Mouse (Mus musculus) liver, embryonic 11.5 days (tissue): ENCODE data around the gene Urm1. TPM values are rescaled to one million over a fixed set of nuclear protein-coding genes. Genes with fewer than 3 reads are reported as not detected.
A peak's percentile ranks its signal among the peaks of the same experiment; 100 is the strongest.
"Not testable (repeated sequence)": the region's sequence is repeated elsewhere in the genome, so short reads cannot be mapped to it uniquely, and the experiment has no call there.

ENCODE experiments used
- ATAC-seq: fragments of 200-750 bp; cut with Nextera tagmentation; replicated peaks from 2 replicates; pipeline ENCODE4 v1.8.0; 2017; ENCODE audit warnings: moderate number of reproducible peaks, mild to moderate bottlenecking, moderate TSS enrichment, moderate library complexity; ENCODE audit not compliant: low FRiP score
- DNase-seq: peaks from one replicate; pipeline ENCODE4 v3.0.0-alpha.2; 2017; ENCODE audit warnings: low spot score
- H3K27ac ChIP-seq: fragments of 300-500 bp; sonication (generic); 2 replicates; pipeline ENCODE4 v1.5.1; 2014; ENCODE audit warnings: mild to moderate bottlenecking, low read depth, low read length, control low read depth
- H3K27me3 ChIP-seq: fragments of 300-500 bp; sonication (generic); replicated peaks from 2 replicates; pipeline ENCODE4 v1.6.1; 2014; ENCODE audit warnings: low read length, mixed read lengths; ENCODE audit not compliant: control insufficient read depth, insufficient read depth
- H3K36me3 ChIP-seq: fragments of 300-500 bp; sonication (generic); 2 replicates; pipeline ENCODE4 v1.6.1; 2014; ENCODE audit warnings: mild to moderate bottlenecking, low read length, moderate library complexity, mixed read lengths; ENCODE audit not compliant: control insufficient read depth, insufficient read depth
- H3K4me1 ChIP-seq: fragments of 300-500 bp; sonication (generic); replicated peaks from 2 replicates; pipeline ENCODE4 v1.6.1; 2014; ENCODE audit warnings: low read length, mixed read lengths; ENCODE audit not compliant: control insufficient read depth, insufficient read depth
- H3K4me2 ChIP-seq: fragments of 300-500 bp; sonication (generic); 2 replicates; pipeline ENCODE4 v1.6.1; 2014; ENCODE audit warnings: mild to moderate bottlenecking, control low read depth, moderate library complexity
- H3K4me3 ChIP-seq: fragments of 300-500 bp; sonication (generic); 2 replicates; pipeline ENCODE4 v1.5.1; 2014; ENCODE audit warnings: low read depth, low read length, control low read depth
- H3K9ac ChIP-seq: fragments of 300-500 bp; sonication (generic); 2 replicates; pipeline ENCODE4 v1.6.1; 2014; ENCODE audit warnings: low read depth, low read length, control low read depth
- H3K9me3 ChIP-seq: fragments of 300-500 bp; sonication (generic); 2 replicates; pipeline ENCODE4 v1.6.1; 2016; ENCODE audit warnings: low read length, inconsistent platforms, mixed read lengths; ENCODE audit not compliant: control insufficient read depth
- WGBS: fragments of 180-500 bp; shearing (Covaris S2); extraction: QIAGEN DNeasy Blood & Tissue Kit; methylation state at CpG from one replicate; pipeline ENCODE4 v1.1.7; 2014; 5-methylcytosine and 5-hydroxymethylcytosine counted together
- microRNA-seq: library from miRNA; unstranded; fragments of <30 nt; microRNA quantifications from one replicate; pipeline ENCODE4, GENCODE M21; 2017; ENCODE audit warnings: borderline number of aligned reads
- polyA plus RNA-seq: library from polyadenylated mRNA; unstranded; fragments of >200 nt; fragmentation: Nextera tagmentation; extraction: Ambion mirVana; gene quantifications from 2 replicates; pipeline ENCODE4 v1.2.1, GENCODE M21; 2014

The Urm1 gene
- polyA plus RNA-seq, 1 experiment from 2014 or later = 21.1 TPM

GRCm38 (mm10) chr2:29886659-29887292 is 66.9 kb downstream of the Urm1 start:
- not testable (repeated sequence) for H3K4me2 ChIP-seq, ATAC-seq, H3K36me3 ChIP-seq, H3K9ac ChIP-seq, DNase-seq, H3K4me3 ChIP-seq, H3K27ac ChIP-seq, H3K9me3 ChIP-seq, H3K27me3 ChIP-seq
- peaks cover 11% of the 10 kb centered on the region for H3K4me1 ChIP-seq
- 71% methylated on average over 9 of the region's 9 CpGs for WGBS

DNA sequence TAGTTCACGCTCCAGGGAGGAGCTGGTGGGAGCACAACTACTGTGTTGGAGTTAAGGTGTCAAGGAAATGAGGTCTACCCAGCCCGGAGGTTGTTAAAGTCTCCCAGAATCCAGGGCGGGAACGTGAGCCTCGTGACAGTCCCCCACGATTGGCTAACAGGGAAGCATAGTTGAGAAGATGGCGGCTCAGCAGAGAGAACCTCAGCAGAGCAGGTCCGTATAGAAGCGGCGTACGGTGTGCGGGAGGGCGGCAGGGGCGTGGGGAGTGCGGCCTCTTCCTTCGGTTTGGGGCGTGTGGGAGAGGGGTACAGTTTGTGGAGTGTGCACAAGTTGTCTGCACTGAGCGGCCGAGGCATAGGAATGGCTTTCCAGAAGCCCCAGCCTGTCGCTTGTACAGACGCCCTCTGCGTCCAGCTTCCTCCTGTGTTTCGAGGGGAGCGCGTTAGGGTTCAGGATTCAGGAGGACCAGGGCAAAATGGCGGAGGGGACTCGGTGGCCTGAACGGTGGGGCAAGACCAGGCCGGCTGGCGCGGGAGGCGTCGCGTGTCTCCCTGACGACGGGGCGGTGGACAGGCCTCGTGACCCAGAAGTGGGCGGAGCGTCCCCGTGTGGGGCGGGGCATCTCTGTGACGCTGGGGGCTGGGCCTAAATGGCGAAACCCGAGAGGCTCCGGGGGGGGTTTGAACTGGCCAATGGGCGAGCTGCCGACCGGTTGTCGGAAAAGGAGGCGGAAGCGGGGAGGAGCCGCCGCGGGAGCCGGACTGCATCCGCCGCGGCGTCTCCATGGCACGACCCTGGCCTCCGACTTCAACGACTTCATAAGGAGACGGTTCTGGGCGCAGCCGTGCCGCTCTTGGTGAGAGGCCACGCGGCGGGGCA is 69.4 kb downstream of the Urm1 start, which contains the start of gene Odf2:
TSS of gene Odf2 (plus strand) at position 156 of the 879 bp plus-strand sequence.
- Histone ChIP-seq H3K9me3 (no peaks in the 10 kb centered on the region), H3K9ac (peak within 1 kb of the TSS; percentile 91), H3K27me3 (no peaks in the 10 kb centered on the region), H3K4me1 (peaks cover 11% of the 10 kb centered on the region), H3K4me2 (peak within 1 kb of the TSS; percentile 89), H3K36me3 (peaks cover 24% of the 10 kb centered on the region; the same call in 1 of the 2 replicates), H3K27ac (peak within 1 kb of the TSS; percentile 81), H3K4me3 (peak within 1 kb of the TSS; percentile 82)
- 2% methylated on average over 70 of the region's 70 CpGs for WGBS
- DNase-seq = peak; percentile 100
- peak; percentile 88 for ATAC-seq

- Histone ChIP-seq H3K4me1 (peaks cover 11% of the 10 kb centered on the region), H3K4me3 (peak overlapping the region; percentile 82), H3K27me3 (no peaks in the 10 kb centered on the region), H3K27ac (peak overlapping the region; percentile 81), H3K9ac (peak overlapping the region; percentile 91), H3K36me3 (peaks cover 31% of the 10 kb centered on the region), H3K9me3 (no peaks in the 10 kb centered on the region), H3K4me2 (peak overlapping the region; percentile 87)
- WGBS = under 1% methylated on average over 60 of the region's 61 CpGs
- ATAC-seq (peak; percentile 93), DNase-seq (peak; percentile 94)
Observed at GRCm38 (mm10) chr2:29889991-29890833, 70.3 kb downstream of the Urm1 start.

GRCm38 (mm10) chr2:29891773-29892172 is 71.9 kb downstream of the Urm1 start:
- 97% methylated on average over 6 of the region's 6 CpGs for WGBS
- Histone ChIP-seq H3K9me3 (no peaks in the 10 kb centered on the region), H3K27me3 (no peaks in the 10 kb centered on the region), H3K27ac (no peak overlapping the region), H3K36me3 (peaks cover 44% of the 10 kb centered on the region), H3K9ac (peak overlapping the region; percentile 91; the same call in 1 of the 2 replicates), H3K4me3 (no peak overlapping the region), H3K4me1 (peaks cover 11% of the 10 kb centered on the region), H3K4me2 (no peak overlapping the region; the same call in 1 of the 2 replicates)
- DNase-seq = no peak
- ATAC-seq = no peak

Small RNA genes lying within 50 kb of the gene (microRNA-seq; reads per million reads assigned to microRNA genes)
- gene Mir219a-2 (not detected), gene Mir219b (not detected)

Other genes starting within 250 kb of the Urm1 start
- 15.2 and 16.5 TPM in 2 replicates for gene Rapgef1, start 200.4 kb upstream of the Urm1 start, polyA plus RNA-seq
- 0.77 and 0.88 TPM in 2 replicates for gene Gm13420, start 68.4 kb upstream of the Urm1 start, polyA plus RNA-seq
- 1.1 TPM in 1 of 2 replicates, not detected in the other for gene Gm13547, start 60.8 kb upstream of the Urm1 start, polyA plus RNA-seq
- gene Coq4, start 32.6 kb upstream of the Urm1 start, polyA plus RNA-seq = 36.1 and 38.8 TPM in 2 replicates
- 27.7 and 29.0 TPM in 2 replicates for gene Trub2, start 31.6 kb upstream of the Urm1 start, polyA plus RNA-seq
- 5.2 and 5.3 TPM in 2 replicates for gene Slc27a4, start 17.4 kb upstream of the Urm1 start, polyA plus RNA-seq
- gene Cercam, start 49.1 kb downstream of the Urm1 start, polyA plus RNA-seq = 49.0 and 54.3 TPM in 2 replicates
- 81.7 and 83.4 TPM in 2 replicates for gene Odf2, start 69.1 kb downstream of the Urm1 start, polyA plus RNA-seq
- gene Gle1, start 115.4 kb downstream of the Urm1 start, polyA plus RNA-seq = 58.0 and 62.8 TPM in 2 replicates
- gene Sptan1, start 145.5 kb downstream of the Urm1 start, polyA plus RNA-seq = 40.4 and 50.2 TPM in 2 replicates
- gene Wdr34, start 228.8 kb downstream of the Urm1 start, polyA plus RNA-seq = 22.1 and 25.1 TPM in 2 replicates
- gene Set, start 237.3 kb downstream of the Urm1 start, polyA plus RNA-seq = 641 and 659 TPM in 2 replicates